Mouse (Mus musculus): ENCODE data around the gene Phkg1. TPM values are rescaled to one million over a fixed set of nuclear protein-coding genes. Genes with fewer than 3 reads are reported as not detected.
A peak's percentile ranks its signal among the peaks of the same experiment; 100 is the strongest.

Gene Phkg1
- polyA plus RNA-seq, 1 experiment = not detected

DNA sequence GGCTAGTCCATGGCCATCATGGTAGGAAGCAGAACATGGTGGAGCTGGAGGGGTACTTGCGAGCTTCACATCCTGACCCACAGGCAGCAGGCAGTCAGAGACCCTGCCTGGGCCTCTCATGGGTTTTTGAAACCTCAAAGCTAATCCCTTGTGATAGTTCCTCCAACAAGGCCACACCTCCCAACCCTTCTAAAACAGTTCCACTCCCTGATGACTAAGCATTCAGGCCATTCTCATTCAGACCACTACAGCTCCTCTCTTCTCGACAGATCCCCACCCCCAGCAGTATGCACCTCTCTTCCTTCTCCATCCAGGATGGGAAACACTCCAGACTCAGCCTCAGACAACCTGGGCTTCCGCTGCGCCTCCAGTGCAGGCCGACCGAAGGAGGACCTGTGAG, 36.0 kb downstream of the Phkg1 start:
- 96% methylated on average over 6 of the region's 6 CpGs for WGBS
- no peak overlapping the region for H3K4me3 ChIP-seq (ENCODE audit: insufficient read depth, low read depth, low read length)
- no peak for TF ChIP-seq CTCF (IDR thresholded peaks at IDR 0.05; ENCODE audit: insufficient read depth, low read depth, low read length)
- no peak for TF ChIP-seq POLR2A (IDR thresholded peaks at IDR 0.05; ENCODE audit: insufficient read depth, low read depth, low read length)

DNA sequence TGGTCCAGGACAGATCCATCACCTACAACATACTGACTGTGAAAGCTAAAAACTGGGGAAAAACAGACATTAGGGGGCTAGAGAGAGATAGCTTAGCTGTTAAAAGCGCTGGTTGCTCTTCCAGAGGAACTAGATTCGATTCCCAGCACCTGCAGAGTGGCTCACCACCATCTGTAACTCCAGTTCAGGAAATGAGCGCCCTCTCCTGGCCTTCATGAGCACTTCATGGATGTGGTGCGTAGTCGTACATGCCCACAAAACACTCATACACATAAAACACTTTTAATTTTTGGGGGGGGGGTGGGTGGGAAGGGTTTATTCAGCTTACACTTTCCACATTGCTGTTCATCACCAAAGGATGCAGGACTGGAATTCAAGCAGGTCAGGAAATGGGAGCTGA, 41.9 kb downstream of the Phkg1 start:
- WGBS = 85% methylated on average over 5 of the region's 5 CpGs
- Histone ChIP-seq H3K27ac (ENCODE audit: insufficient read depth, low read depth, low read length) (no peak overlapping the region), H3K4me3 (ENCODE audit: insufficient read depth, low read depth, low read length) (no peak overlapping the region), H3K4me1 (ENCODE audit: control insufficient read depth, insufficient read depth, low read length) (no peaks in the 10 kb centered on the region)
- TF ChIP-seq POLR2A (IDR thresholded peaks at IDR 0.05; ENCODE audit: insufficient read depth, low read depth, low read length) = no peak
- no peak for TF ChIP-seq CTCF (IDR thresholded peaks at IDR 0.05; ENCODE audit: insufficient read depth, low read depth, low read length)

More for the DNA sequence above, 36.0 kb downstream of the Phkg1 start:
- peaks cover 5% of the 10 kb centered on the region for H3K4me1 ChIP-seq (ENCODE audit: control insufficient read depth, insufficient read depth, low read length)
- H3K27ac ChIP-seq (ENCODE audit: insufficient read depth, low read depth, low read length) = no peak overlapping the region

- TF ChIP-seq POLR2A (IDR thresholded peaks at IDR 0.05; ENCODE audit: insufficient read depth, low read depth, low read length) = no peak
- no peak for TF ChIP-seq CTCF (IDR thresholded peaks at IDR 0.05; ENCODE audit: insufficient read depth, low read depth, low read length)
- no peak overlapping the region for H3K4me3 ChIP-seq (ENCODE audit: insufficient read depth, low read depth, low read length)
- H3K4me1 ChIP-seq (ENCODE audit: control insufficient read depth, insufficient read depth, low read length) = no peaks in the 10 kb centered on the region
- 50% methylated on average over 5 of the region's 5 CpGs for WGBS
- no peak overlapping the region for H3K27ac ChIP-seq (ENCODE audit: insufficient read depth, low read depth, low read length)
These were observed 43.2 kb downstream of the Phkg1 start for GRCm38 (mm10) chr5:129855163-129855562.

DNA sequence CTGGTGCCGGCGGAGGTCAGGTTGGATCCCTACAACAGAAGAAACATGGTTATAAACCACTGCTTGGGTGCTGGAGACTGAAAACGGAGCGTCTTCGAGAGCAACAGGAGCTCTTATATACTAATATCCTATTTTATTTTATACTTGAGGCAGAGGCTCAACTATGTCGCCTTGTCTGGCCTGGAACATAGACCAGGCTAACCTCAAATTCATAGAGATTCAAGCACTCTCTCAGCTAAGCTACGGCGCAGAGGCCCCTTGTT, 50.9 kb downstream of the Phkg1 start:
- 48% methylated on average over 8 of the region's 8 CpGs for WGBS
- no peak for TF ChIP-seq CTCF (IDR thresholded peaks at IDR 0.05; ENCODE audit: insufficient read depth, low read depth, low read length)
- TF ChIP-seq POLR2A (IDR thresholded peaks at IDR 0.05; ENCODE audit: insufficient read depth, low read depth, low read length) = no peak
- Histone ChIP-seq H3K4me3 (ENCODE audit: insufficient read depth, low read depth, low read length) (peak overlapping the region; percentile 72), H3K27ac (ENCODE audit: insufficient read depth, low read depth, low read length) (no peak overlapping the region), H3K4me1 (ENCODE audit: control insufficient read depth, insufficient read depth, low read length) (peaks cover 2% of the 10 kb centered on the region; the same call in 1 of the 2 replicates)

- Histone ChIP-seq H3K27ac (ENCODE audit: insufficient read depth, low read depth, low read length) (no peak within 1 kb of the TSS), H3K4me3 (ENCODE audit: insufficient read depth, low read depth, low read length) (peak within 1 kb of the TSS; percentile 72), H3K4me1 (ENCODE audit: control insufficient read depth, insufficient read depth, low read length) (peaks cover 2% of the 10 kb centered on the region; the same call in 1 of the 2 replicates)
- no peak for TF ChIP-seq CTCF (IDR thresholded peaks at IDR 0.05; ENCODE audit: insufficient read depth, low read depth, low read length)
- peak; percentile 84 for TF ChIP-seq POLR2A (IDR thresholded peaks at IDR 0.05; ENCODE audit: insufficient read depth, low read depth, low read length)
- WGBS = 6% methylated on average over 22 of the region's 22 CpGs
These were observed 51.4 kb downstream of the Phkg1 start, which contains the start of gene Sumf2 for GRCm38 (mm10) chr5:129846752-129847557. Gene Sumf2, plus strand, starts transcription at chr5:129846986.

GRCm38 (mm10) chr5:129844848-129845247, 53.5 kb downstream of the Phkg1 start:
- Histone ChIP-seq H3K27ac (ENCODE audit: insufficient read depth, low read depth, low read length) (no peak overlapping the region), H3K4me3 (ENCODE audit: insufficient read depth, low read depth, low read length) (no peak overlapping the region), H3K4me1 (ENCODE audit: control insufficient read depth, insufficient read depth, low read length) (peaks cover 2% of the 10 kb centered on the region; the same call in 1 of the 2 replicates)
- 92% methylated on average over 5 of the region's 5 CpGs for WGBS
- no peak for TF ChIP-seq POLR2A (IDR thresholded peaks at IDR 0.05; ENCODE audit: insufficient read depth, low read depth, low read length)
- no peak for TF ChIP-seq CTCF (IDR thresholded peaks at IDR 0.05; ENCODE audit: insufficient read depth, low read depth, low read length)

Other genes with a start within 250 kb of the Phkg1 start
- gene Zfp11, start 228.4 kb downstream of the Phkg1 start, polyA plus RNA-seq (2012; ENCODE audit: insufficient read depth, insufficient read length, low replicate concordance, missing spikeins) = not detected in 2 replicates
- gene Sept14, start 190.0 kb downstream of the Phkg1 start, polyA plus RNA-seq (2012; ENCODE audit: insufficient read depth, insufficient read length, low replicate concordance, missing spikeins) = not detected in 2 replicates
- not detected in 2 replicates for gene Mrps17, start 183.1 kb downstream of the Phkg1 start, polyA plus RNA-seq (2012; ENCODE audit: insufficient read depth, insufficient read length, low replicate concordance, missing spikeins)
- gene Nipsnap2, start 173.5 kb downstream of the Phkg1 start, polyA plus RNA-seq (2012; ENCODE audit: insufficient read depth, insufficient read length, low replicate concordance, missing spikeins) = not detected in 2 replicates
- gene Psph, start 111.1 kb downstream of the Phkg1 start, polyA plus RNA-seq (2012; ENCODE audit: insufficient read depth, insufficient read length, low replicate concordance, missing spikeins) = not detected in 2 replicates
- not detected in 2 replicates for gene Sumf2, start 51.6 kb downstream of the Phkg1 start, polyA plus RNA-seq (2012; ENCODE audit: insufficient read depth, insufficient read length, low replicate concordance, missing spikeins)
- gene Chchd2, start 11.1 kb downstream of the Phkg1 start, polyA plus RNA-seq (2012; ENCODE audit: insufficient read depth, insufficient read length, low replicate concordance, missing spikeins) = not detected in 2 replicates
- not detected in 2 replicates for gene Zbed5, start 2.8 kb downstream of the Phkg1 start, polyA plus RNA-seq (2012; ENCODE audit: insufficient read depth, insufficient read length, low replicate concordance, missing spikeins)
- gene Nupr1l, start 10.0 kb upstream of the Phkg1 start, polyA plus RNA-seq (2012; ENCODE audit: insufficient read depth, insufficient read length, low replicate concordance, missing spikeins) = not detected in 2 replicates
- gene Vkorc1l1, start 43.4 kb upstream of the Phkg1 start, polyA plus RNA-seq (2012; ENCODE audit: insufficient read depth, insufficient read length, low replicate concordance, missing spikeins) = not detected in 2 replicates
- not detected in 2 replicates for gene Gusb, start 104.5 kb upstream of the Phkg1 start, polyA plus RNA-seq (2012; ENCODE audit: insufficient read depth, insufficient read length, low replicate concordance, missing spikeins)
- gene Asl, start 130.7 kb upstream of the Phkg1 start, polyA plus RNA-seq (2012; ENCODE audit: insufficient read depth, insufficient read length, low replicate concordance, missing spikeins) = not detected in 2 replicates
- not detected in 2 replicates for gene Crcp, start 130.7 kb upstream of the Phkg1 start, polyA plus RNA-seq (2012; ENCODE audit: insufficient read depth, insufficient read length, low replicate concordance, missing spikeins)
- gene Tpst1, start 174.8 kb upstream of the Phkg1 start, polyA plus RNA-seq (2012; ENCODE audit: insufficient read depth, insufficient read length, low replicate concordance, missing spikeins) = not detected in 2 replicates
- not detected in 2 replicates for gene Kctd7, start 246.3 kb upstream of the Phkg1 start, polyA plus RNA-seq (2012; ENCODE audit: insufficient read depth, insufficient read length, low replicate concordance, missing spikeins)